Mouse (Mus musculus) skeletal muscle tissue, postnatal 0 days (tissue): ENCODE data around the gene Cylc1. TPM values are rescaled to one million over a fixed set of nuclear protein-coding genes. Genes with fewer than 3 reads are reported as not detected.

ENCODE experiments used
- polyA plus RNA-seq: library from polyadenylated mRNA; unstranded; fragments of >200 nt; fragmentation: Nextera tagmentation; extraction: Ambion mirVana; gene quantifications from 2 replicates; pipeline ENCODE4 v1.2.1, GENCODE M21; 2015

Cylc1 gene
- not detected in 2 replicates for polyA plus RNA-seq

GRCm38 (mm10) chrX:111110118-111110517, at the start of gene Cylc1:
Gene Cylc1 (plus strand): TSS chrX:111110418.

GRCm38 (mm10) chrX:111168040-111168439, 57.8 kb downstream of the Cylc1 start, which contains the start of gene Gm10112:
Gene Gm10112 (plus strand): TSS chrX:111168340.

Other genes starting within 250 kb of the Cylc1 start
- not detected in 2 replicates for gene Gm10112, start 57.9 kb downstream of the Cylc1 start, polyA plus RNA-seq